Mouse (Mus musculus) v-Abl transformed pro-B cells (cell line): ENCODE data around the gene Kcnk15.

ENCODE experiments used
- in situ Hi-C, 2 experiments: fragments of 400-800 bp; cut with MboI; formaldehyde crosslinking; loops; one replicate each; pipeline ENCODE4 v1.15.1; 2025; ENCODE audit not compliant: unreplicated experiment in 2 of 2

Kcnk15 gene

DNA sequence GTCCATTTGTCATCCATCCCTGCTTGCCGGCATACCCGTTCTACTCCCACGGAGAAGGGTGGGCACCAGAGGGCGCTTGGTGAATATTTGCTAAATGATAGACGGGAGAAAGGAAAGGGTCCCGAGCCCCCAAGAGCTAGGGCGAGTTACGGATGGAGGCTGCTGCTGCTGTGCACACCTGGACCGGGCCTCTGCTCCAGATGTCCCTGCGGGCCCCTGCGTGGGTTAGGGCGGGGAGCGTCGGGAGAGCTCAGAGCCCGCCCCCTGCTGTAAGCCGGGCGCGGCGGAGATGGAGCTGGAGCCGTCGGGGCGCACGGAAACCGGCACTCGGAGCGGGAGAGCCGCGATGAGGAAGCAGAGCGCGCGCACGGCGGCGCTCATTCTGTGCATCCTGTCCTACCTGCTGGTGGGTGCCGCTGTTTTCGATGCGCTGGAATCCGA is at the start of gene Kcnk15:
Gene Kcnk15 (plus strand): TSS at position 191 of the 441 bp plus-strand sequence.
- in situ Hi-C loops: loop anchor here in 1 of 2 experiments (5.0 to 25.0 kb wide), 3 partner anchors 99 to 491 kb away; partner anchors contain the start of genes Wfdc12 and Wfdc5

DNA sequence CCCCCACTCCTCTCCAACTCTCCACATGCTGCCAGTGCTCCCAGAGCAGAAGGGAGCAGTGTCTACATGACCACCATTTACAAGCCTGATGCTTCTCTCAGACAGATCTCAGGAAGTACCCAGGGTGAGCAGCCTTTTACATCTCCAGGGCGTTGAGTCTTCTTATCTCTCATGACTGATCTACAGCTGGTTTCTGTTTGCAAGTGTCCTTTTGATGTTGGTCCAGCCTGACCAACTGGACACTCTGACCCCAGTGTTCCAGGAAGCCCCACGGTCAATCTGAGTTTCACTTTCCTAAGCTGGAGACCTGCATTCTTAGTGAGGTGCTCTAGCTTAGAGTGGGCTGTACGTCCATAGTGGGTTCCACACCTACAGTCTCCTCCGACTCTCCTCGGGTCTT is 49.6 kb upstream of the Kcnk15 start:
- in situ Hi-C loops: no loop called here

GRCm38 (mm10) chr2:163809166-163809565 is 44.3 kb upstream of the Kcnk15 start:
- in situ Hi-C loops: no loop called here

- in situ Hi-C loops: no loop called here
Measured at GRCm38 (mm10) chr2:163809704-163810103, 43.7 kb upstream of the Kcnk15 start.

GRCm38 (mm10) chr2:163813077-163813476 is 40.4 kb upstream of the Kcnk15 start:
- in situ Hi-C loops: no loop called here

DNA sequence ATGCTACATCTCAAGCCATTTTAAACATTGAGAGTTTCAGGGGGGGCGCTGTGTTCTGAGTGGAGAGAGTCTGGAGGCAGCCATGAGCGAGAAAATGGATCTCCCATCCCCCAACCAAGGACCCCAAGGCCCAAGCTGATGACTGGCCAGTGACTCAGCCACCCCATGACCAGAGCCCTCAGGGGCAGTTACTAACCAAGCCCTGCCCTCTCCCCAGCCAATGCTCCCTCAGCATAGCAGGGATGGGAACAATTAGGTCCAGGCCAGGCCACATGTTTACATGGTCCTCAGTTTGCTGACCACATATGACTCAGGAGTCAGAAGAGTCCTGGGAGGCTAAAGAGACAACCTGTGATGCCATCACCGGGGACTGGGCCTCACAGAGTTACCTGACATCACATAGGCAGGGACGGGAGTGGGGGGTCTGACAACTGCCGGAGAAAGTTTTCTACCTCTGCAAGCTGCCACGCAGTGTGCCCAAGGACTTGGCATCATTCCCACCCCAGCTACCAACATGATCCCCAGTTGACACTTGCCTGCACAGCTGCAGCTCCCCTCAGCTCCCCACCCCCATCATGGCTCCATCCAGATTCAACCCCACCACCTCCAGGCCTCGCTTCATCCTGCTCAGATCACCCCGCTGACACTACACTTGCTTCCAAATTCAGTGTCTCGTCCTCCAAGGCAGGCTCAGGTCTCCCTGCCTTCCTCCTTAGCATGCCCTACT is 38.5 kb upstream of the Kcnk15 start:
- in situ Hi-C loops: no loop called here

DNA sequence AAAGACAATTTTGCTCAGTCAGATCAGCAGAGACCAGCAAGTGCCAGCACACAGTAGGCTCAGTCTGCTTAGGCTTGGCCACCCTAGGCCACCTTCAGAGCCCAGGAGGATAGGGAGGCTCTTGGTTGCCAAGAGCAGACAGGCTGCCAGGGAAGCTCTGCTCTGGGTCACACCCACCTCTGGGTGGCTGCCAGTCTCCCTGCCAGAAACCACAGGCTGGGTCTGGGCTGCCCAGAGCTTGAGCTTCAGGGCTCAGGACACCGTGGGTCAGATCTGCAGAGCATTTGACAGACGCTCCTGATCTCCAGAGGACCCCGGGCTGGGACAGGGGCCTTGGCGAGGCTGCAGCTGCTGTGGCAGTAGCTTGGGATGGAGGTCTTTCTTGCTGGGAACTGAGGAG is 32.8 kb upstream of the Kcnk15 start, which contains the start of gene Ccn5:
Gene Ccn5 (plus strand): TSS at position 255 of the 400 bp plus-strand sequence.
- in situ Hi-C loops: loop anchor here (5.0 to 10.0 kb wide), 4 partner anchors 46 to 288 kb away; no protein-coding TSS in a partner anchor

GRCm38 (mm10) chr2:163823248-163823647 is 30.2 kb upstream of the Kcnk15 start:
- in situ Hi-C loops: loop anchor here (5.0 to 10.0 kb wide), 4 partner anchors 48 to 291 kb away; no protein-coding TSS in a partner anchor

DNA sequence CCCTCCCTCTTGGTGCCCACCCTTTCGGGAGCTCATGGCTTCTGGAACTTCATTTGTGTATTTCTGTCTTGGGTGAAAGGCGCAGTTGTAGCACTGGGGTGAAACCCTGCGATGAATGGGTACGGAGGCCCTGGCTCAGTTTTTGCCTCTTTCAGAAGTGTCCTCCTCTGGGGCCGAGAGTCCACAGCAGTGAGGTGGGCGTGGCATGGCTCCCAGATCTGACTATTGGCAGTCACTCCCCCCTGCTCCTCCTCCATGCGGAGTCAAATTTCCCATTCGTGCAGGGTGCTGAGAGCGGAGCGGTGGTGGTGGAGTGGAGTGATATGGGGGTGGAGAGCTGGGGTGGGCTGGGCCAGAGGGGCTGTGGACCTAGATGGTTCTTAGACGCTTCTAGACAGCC is 29.7 kb upstream of the Kcnk15 start:
- in situ Hi-C loops: loop anchor here (5.0 to 10.0 kb wide), 4 partner anchors 49 to 291 kb away; no protein-coding TSS in a partner anchor

- in situ Hi-C loops: loop anchor here (10.0 kb wide), 3 partner anchors 51 to 291 kb away; no protein-coding TSS in a partner anchor
Measured at GRCm38 (mm10) chr2:163825861-163826260, 27.6 kb upstream of the Kcnk15 start.

DNA sequence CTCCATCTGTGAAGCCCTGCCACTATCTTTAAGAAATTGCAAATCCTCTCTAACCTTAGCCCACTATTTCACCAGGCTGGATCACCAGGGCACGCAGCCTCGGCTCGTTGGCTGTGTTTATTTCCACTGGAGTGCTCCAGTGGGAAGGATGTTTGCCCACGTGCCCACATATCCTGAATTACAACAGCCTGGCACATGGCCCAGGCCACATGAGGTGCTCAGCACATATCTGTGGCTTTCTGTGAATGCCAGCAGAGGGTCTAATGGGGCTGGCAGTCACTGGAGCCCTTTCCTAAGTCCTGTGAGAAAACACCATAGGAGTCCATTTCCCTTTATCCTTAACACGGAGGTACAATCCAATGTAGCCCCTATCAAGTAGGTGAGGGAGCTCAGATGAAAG is 27.0 kb upstream of the Kcnk15 start:
- in situ Hi-C loops: loop anchor here (10.0 kb wide), 3 partner anchors 52 to 292 kb away; no protein-coding TSS in a partner anchor

- in situ Hi-C loops: loop anchor here in 1 of 2 experiments (10.0 kb wide), 1 partner anchor 46 kb away; no protein-coding TSS in a partner anchor
Measured at GRCm38 (mm10) chr2:163831163-163831562, 22.3 kb upstream of the Kcnk15 start.

DNA sequence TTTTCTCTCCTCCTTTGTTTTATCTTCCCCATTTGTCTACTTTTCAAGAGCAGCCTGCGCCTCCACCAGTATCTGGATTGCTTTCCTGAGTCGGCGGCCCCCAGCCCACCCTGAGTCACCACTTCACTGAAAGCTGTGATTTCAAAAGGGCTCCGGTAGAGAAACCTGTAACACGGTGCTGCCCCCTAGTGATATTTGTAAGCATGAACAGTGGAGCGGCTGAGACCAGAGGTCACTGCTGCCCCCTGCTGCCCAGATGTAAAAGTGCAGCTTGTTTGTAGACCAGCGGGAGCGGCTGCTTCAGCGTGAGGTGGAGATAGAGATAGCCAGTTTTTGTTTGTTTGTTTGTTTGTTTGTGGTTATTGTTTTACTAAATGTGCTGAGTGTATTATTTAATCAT is 15.4 kb upstream of the Kcnk15 start:
- in situ Hi-C loops: loop anchor here in 1 of 2 experiments (10.0 kb wide), 1 partner anchor 53 kb away; no protein-coding TSS in a partner anchor

DNA sequence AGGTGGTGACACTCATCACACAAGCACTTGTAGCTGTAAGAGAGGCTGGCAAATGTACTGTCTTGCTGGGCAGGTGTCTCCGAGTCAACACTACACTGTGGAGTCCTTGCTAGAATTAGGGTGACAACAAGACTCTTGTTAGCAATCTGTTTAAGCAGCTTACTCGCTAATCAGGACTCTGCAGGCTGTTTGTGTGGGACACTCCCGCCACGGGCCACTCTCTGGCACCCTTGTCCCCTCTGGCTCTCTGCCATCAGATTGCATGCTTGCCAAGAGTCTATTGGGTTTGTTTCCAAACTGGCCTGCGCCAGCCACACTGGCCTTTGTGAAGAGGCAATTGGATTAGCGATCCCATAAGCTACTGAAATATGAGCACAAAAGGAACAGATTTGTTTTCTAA is 13.9 kb upstream of the Kcnk15 start:
- in situ Hi-C loops: loop anchor here in 1 of 2 experiments (10.0 kb wide), 1 partner anchor 55 kb away; no protein-coding TSS in a partner anchor

GRCm38 (mm10) chr2:163842043-163842442 is 11.4 kb upstream of the Kcnk15 start:
- in situ Hi-C loops: no loop called here

DNA sequence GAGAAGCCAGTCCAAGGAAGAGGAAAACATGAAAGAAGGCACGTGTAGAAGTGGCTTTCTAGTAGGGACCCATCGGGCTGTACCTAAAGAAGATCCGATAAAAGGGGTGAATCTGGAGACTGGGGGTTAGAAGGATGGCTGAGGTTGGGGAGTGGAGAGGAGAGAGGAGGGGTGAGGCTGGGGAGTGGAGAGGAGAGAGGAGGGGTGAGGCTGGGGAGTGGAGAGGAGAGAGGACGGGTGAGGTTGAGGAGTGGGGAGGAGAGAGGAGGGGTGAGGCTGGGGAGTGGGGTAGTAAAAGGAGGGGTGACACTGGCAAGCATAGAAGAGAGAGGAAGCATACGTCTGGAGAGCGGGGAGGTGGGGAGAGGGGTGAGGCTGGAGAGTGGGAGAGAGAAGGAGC is 3.8 kb downstream of the Kcnk15 start:
- in situ Hi-C loops: loop anchor here (5.0 to 25.0 kb wide), 3 partner anchors 90 to 488 kb away; partner anchors contain the start of genes Wfdc12 (in 1 of the 2) and Wfdc5 (in 1 of the 2)

GRCm38 (mm10) chr2:163858254-163858947 is 5.0 kb downstream of the Kcnk15 start:
- in situ Hi-C loops: loop anchor here (5.0 to 25.0 kb wide), 3 partner anchors 89 to 486 kb away; partner anchors contain the start of genes Wfdc12 (in 1 of the 2) and Wfdc5 (in 1 of the 2)

DNA sequence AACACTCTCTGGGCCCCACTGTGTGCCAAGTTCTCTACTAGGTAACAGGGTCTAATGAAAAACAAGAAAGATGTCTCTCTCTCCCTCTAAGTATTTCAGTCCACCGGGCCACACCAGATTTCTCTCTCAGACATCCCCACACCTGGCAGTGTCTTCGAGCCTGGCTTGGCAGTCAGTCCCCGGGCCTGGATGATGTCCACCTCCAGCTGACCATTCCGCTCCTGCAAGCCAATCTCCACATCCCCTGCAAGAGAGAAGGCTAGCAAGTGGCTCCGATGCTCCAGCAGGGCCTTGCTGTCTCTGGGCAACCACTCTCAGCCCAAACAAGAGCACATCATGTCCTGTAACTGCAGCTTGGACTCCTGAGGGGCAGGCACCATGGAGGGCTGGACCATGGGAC is 11.9 kb downstream of the Kcnk15 start:
- in situ Hi-C loops: loop anchor here in 1 of 2 experiments (25.0 kb wide), 1 partner anchor 322 kb away; the partner anchor contains the start of genes Wfdc12 and Wfdc5

DNA sequence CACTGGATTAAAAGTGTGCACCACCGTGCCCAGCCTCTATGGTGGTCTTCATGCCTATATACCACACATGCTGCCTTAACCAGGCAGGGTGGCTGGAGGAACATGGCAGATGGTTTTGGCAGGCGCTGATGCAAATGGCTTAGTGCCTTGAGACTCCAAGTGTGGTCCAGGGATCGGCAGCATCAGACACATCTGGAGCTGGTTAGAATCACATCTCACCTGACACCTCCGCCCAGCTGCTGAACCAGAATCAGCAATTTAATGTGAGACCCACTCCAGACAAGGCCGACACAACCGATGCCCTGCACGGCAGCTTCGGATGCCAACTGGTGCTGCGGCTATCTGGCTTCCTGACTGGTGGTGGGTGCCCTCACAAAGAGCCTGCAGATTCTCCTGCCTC is 12.6 kb downstream of the Kcnk15 start:
- in situ Hi-C loops: loop anchor here in 1 of 2 experiments (25.0 kb wide), 1 partner anchor 321 kb away; the partner anchor contains the start of genes Wfdc12 and Wfdc5

DNA sequence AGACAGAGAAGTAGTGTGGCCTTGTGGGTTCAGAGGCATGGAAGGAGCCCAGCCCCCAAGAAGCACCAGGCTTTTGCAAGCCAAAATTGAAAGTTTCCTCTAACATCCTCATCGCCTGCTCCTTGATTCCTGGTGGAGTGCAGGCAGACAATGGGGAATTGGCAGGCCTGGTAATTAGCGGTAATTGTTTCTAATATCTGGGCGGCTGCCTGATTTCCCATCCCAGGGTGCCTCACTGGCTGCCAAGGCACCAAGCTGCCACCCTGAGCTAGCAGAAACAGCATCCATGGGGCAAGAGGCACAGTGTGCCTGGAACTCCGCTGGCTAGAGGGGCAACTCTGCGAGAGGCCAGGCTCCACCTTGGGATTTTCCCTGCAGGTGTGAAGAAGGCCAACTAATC is 16.3 kb downstream of the Kcnk15 start:
- in situ Hi-C loops: loop anchor here in 1 of 2 experiments (25.0 kb wide), 1 partner anchor 318 kb away; the partner anchor contains the start of genes Wfdc12 and Wfdc5
